Mouse (Mus musculus) intestine, embryonic 14.5 days (tissue): ENCODE results near the gene Gm20509. TPM values are rescaled to one million over a fixed set of nuclear protein-coding genes. Genes with fewer than 3 reads are reported as not detected.

ENCODE experiments used
- polyA plus RNA-seq: library from polyadenylated mRNA; unstranded; fragments of >200 nt; fragmentation: Nextera tagmentation; extraction: Ambion mirVana; gene quantifications from 2 replicates; pipeline ENCODE4 v1.2.1, GENCODE M21; 2014

Gm20509 gene
- polyA plus RNA-seq, 1 experiment from 2014 or later = not detected

Other genes with a start within 250 kb of the Gm20509 start
- 4.6 and 5.1 TPM in 2 replicates for gene Pygo1, start 176.8 kb upstream of the Gm20509 start, polyA plus RNA-seq
- gene Dyx1c1, start 143.7 kb upstream of the Gm20509 start, polyA plus RNA-seq = 0.87 and 1.4 TPM in 2 replicates
- not detected in 2 replicates for gene Gm44503, start 143.6 kb upstream of the Gm20509 start, polyA plus RNA-seq
- 11.1 and 12.2 TPM in 2 replicates for gene Ccpg1os, start 117.1 kb upstream of the Gm20509 start, polyA plus RNA-seq
- gene Ccpg1, start 117.0 kb upstream of the Gm20509 start, polyA plus RNA-seq = 21.8 and 22.4 TPM in 2 replicates
- 18.5 and 19.6 TPM in 2 replicates for gene Pigb, start 62.1 kb upstream of the Gm20509 start, polyA plus RNA-seq
- 2.1 and 2.9 TPM in 2 replicates for gene Rab27a, start 57.6 kb upstream of the Gm20509 start, polyA plus RNA-seq
- 0.26 TPM in 1 of 2 replicates, not detected in the other for gene Khdc3, start 634 bp upstream of the Gm20509 start, polyA plus RNA-seq
- 121 and 126 TPM in 2 replicates for gene Rsl24d1, start 11.0 kb downstream of the Gm20509 start, polyA plus RNA-seq